Mouse (Mus musculus) bone marrow macrophage, adult 2 months (primary cell): Measurements from ENCODE around the gene Glce.

Experiments
- CTCF ChIP-seq: IDR thresholded peaks from 2 replicates; pipeline ENCODE4 v1.5.1; 2012; ENCODE audit warnings: low read depth, mild to moderate bottlenecking, low read length, moderate library complexity
- POLR2A ChIP-seq: IDR thresholded peaks from 2 replicates; pipeline ENCODE4 v1.6.1; 2012; ENCODE audit warnings: mild to moderate bottlenecking, low read depth, low read length, borderline replicate concordance

DNA sequence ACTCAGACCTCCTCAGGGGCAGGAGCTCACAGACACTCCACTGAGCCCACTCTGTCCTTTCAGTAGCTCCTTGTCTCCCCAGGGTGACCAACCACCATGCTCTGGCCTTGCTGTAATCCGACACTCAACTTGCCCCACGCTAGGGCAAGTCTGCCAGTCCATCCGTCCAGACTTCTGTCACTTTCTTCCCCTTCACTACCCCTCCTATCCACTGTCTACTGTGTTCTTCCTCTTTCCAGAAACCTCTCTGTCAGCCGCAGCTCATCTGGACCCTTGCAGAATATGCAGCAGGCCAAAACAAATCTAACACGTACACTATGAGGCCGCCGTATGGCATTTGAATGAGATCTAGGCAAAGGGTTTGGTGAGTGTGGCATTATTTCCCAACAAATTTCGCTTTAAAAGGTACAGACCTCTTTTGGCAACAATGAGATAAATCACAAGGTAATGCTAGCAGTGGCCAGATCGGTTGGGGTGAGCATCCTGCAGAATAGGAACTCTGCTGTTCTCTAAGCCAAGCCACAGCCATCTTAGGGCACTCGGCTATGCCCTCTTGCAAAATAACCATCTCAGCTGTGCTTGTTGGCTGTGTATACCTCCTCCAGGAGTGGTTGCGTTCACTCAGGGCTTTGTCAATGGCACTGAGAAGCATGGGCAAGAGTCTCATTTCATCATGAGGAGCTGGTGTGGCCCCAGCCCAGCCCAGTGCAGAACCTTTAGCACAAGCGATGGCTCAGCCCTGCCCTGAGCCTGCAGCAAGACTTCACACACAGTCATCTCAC, 108.9 kb downstream of the Glce start:
- TF ChIP-seq CTCF = no peak
- no peak for TF ChIP-seq POLR2A
